Mouse (Mus musculus): ENCODE measurements at regions not wholly inside any gene's neighbourhood (a gene's known extent, or its start where the extent isn't known, plus 50 kb on each side); places are given as distances from the start of the nearest gene placed in this dataset.

- no peak for DNase-seq
Observed at GRCm38 (mm10) chr8:117890211-117890610, 88.5 kb upstream of the Mphosph6 start.

GRCm38 (mm10) chr8:117881414-117881973, 79.8 kb upstream of the Mphosph6 start:
- no peak for DNase-seq

GRCm38 (mm10) chr8:117880279-117880975, 78.7 kb upstream of the Mphosph6 start:
- no peak for DNase-seq

GRCm38 (mm10) chr8:117873611-117874010, 71.9 kb upstream of the Mphosph6 start:
- no peak for DNase-seq

- DNase-seq, result no peak
Observed at GRCm38 (mm10) chr8:117867138-117867537, 65.4 kb upstream of the Mphosph6 start.

- DNase-seq, result no peak
Observed at GRCm38 (mm10) chr8:117865014-117865413, 63.3 kb upstream of the Mphosph6 start.

GRCm38 (mm10) chr8:117863837-117864236, 62.1 kb upstream of the Mphosph6 start:
- DNase-seq, result peak; percentile 11

- DNase-seq, result no peak
Observed at GRCm38 (mm10) chr8:117862318-117862717, 60.6 kb upstream of the Mphosph6 start.

- no peak for DNase-seq
Observed at GRCm38 (mm10) chr8:117859734-117860133, 58.0 kb upstream of the Mphosph6 start.

- no peak for DNase-seq
Observed at GRCm38 (mm10) chr8:117859095-117859494, 57.4 kb upstream of the Mphosph6 start.

- no peak for DNase-seq
Observed at GRCm38 (mm10) chr8:117856121-117856520, 54.4 kb upstream of the Mphosph6 start.

GRCm38 (mm10) chr8:117854942-117855491, 53.3 kb upstream of the Mphosph6 start:
- DNase-seq, result no peak

- DNase-seq, result no peak
Observed at GRCm38 (mm10) chr8:117854301-117854700, 52.6 kb upstream of the Mphosph6 start.

- no peak for DNase-seq
Observed at GRCm38 (mm10) chr8:117853408-117853807, 51.7 kb upstream of the Mphosph6 start.

GRCm38 (mm10) chr8:117852521-117852920, 50.8 kb upstream of the Mphosph6 start:
- no peak for DNase-seq
